Mouse (Mus musculus) layer of hippocampus, postnatal 36 days (tissue): ENCODE results near the gene Vmn1r24. TPM values are rescaled to one million over a fixed set of nuclear protein-coding genes. Genes with fewer than 3 reads are reported as not detected.
"Not testable (repeated sequence)": the region's sequence is repeated elsewhere in the genome, so short reads cannot be mapped to it uniquely, and the experiment has no call there.

ENCODE experiments used
- DNase-seq, 2 experiments: peaks; one replicate each; pipeline ENCODE4 v3.0.0; 2022
- total RNA-seq, 2 experiments: library from RNA; stranded (reverse); gene quantifications; 2 replicates each; pipeline ENCODE4 v1.2.3; 2021

Gene Vmn1r24
- not detected for total RNA-seq

GRCm38 (mm10) chr6:57961403-57961802, at the start of gene Vmn1r24:
Gene Vmn1r24 (minus strand): TSS chr6:57961503.
- DNase-seq = not testable (repeated sequence)

GRCm38 (mm10) chr6:57980710-57981109, 19.4 kb upstream of the Vmn1r24 start, which contains the start of gene Vmn1r25:
Gene Vmn1r25 (minus strand): TSS chr6:57980810.
- no peak for DNase-seq

DNA sequence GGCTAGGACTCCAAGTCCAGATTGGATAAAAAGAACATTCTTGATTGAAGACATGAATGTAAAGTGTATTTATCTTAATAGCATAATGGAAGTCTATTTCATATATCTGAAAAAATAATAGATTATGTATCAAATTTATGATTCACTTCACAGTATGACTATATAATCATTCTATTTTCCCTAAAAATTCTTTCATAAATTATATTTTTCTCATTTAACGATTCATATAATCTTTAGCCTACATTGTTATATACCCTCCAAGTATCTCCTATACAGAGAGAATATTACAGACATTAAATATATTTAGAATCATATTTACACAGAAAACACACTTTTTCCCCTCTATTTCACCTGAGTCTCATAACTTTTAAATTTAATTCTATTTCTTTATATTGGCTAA, 34.6 kb downstream of the Vmn1r24 start, which contains the start of gene Vmn1r23:
TSS of gene Vmn1r23 (minus strand) at position 101 of the 400 bp plus-strand sequence.
- no peak for DNase-seq

GRCm38 (mm10) chr6:57907928-57908327, 53.4 kb downstream of the Vmn1r24 start, which contains the start of gene Vmn1r22:
Gene Vmn1r22 (minus strand): TSS chr6:57908028.
- no peak for DNase-seq

Other genes with a start within 250 kb of the Vmn1r24 start
- gene Vopp1, start 136.3 kb downstream of the Vmn1r24 start, total RNA-seq = 10 to 100 TPM; 68.9 to 70.3 TPM
- gene Vmn1r21, start 111.2 kb downstream of the Vmn1r24 start, total RNA-seq = not detected
- gene Vmn1r22, start 53.5 kb downstream of the Vmn1r24 start, total RNA-seq = not detected
- gene Vmn1r23, start 34.7 kb downstream of the Vmn1r24 start, total RNA-seq = not detected
- gene Vmn1r25, start 19.3 kb upstream of the Vmn1r24 start, total RNA-seq = not detected
- gene Vmn1r26, start 53.7 kb upstream of the Vmn1r24 start, total RNA-seq = not detected